Mouse (Mus musculus): ENCODE measurements around the gene Col4a4. TPM values are rescaled to one million over a fixed set of nuclear protein-coding genes. Genes with fewer than 3 reads are reported as not detected.

Gene Col4a4
- polyA plus RNA-seq, 2 experiments: 0.02 to 0.08 TPM

DNA sequence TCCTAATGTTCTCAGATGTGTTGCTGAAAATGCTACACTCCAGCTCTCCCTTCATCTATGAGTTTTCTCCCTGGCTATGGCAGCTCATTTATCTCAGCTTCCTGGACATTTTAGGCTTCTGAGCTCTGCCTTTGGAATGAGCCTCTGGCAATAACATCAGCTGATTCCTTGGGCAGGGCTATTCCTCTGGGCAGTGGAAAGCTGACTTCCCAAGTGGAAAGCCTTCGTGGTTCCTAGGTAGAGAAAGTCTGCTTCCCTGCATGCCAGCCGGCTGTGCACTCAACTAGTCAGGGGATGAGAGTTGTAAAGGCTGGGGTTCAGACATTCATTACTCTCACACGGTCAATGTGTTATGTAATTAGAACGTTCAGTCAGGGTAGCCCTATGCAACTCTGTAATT lies 8.3 kb downstream of the Col4a4 start:
- Histone ChIP-seq H3K36me3 (replicated peaks; ENCODE audit: control insufficient read depth, insufficient read depth, low read depth) (no peaks in the 10 kb centered on the region), H3K9me3 (ENCODE audit: control insufficient read depth, low read length) (no peaks in the 10 kb centered on the region), H3K9ac (replicated peaks) (no peak overlapping the region), H3K27me3 (ENCODE audit: control insufficient read depth, insufficient read depth, low read length) (no peaks in the 10 kb centered on the region), H3K4me2 (ENCODE audit: low read depth) (no peak overlapping the region), H3K4me1 (replicated peaks; ENCODE audit: control insufficient read depth in 2 of 2, insufficient read depth in 2 of 2, low read length in 1 of 2) (no peaks in the 10 kb centered on the region), H3K27ac (no peak overlapping the region), H3K4me3 (ENCODE audit: insufficient read depth in 1 of 2, low read depth in 2 of 2, low read length in 2 of 2) (no peak overlapping the region)
- no peak for ATAC-seq (ENCODE audit: insufficient read depth)
- TF ChIP-seq CTCF (IDR thresholded peaks at IDR 0.05; ENCODE audit: low read depth) (no peak), EP300 (IDR thresholded peaks at IDR 0.05; ENCODE audit: low read depth) (no peak)
- no peak for DNase-seq (ENCODE audit: low read depth in 3 of 3, low spot score in 3 of 3)
- WGBS (ENCODE audit: insufficient replicate concordance): 47% methylated on average over 4 of the region's 4 CpGs

DNA sequence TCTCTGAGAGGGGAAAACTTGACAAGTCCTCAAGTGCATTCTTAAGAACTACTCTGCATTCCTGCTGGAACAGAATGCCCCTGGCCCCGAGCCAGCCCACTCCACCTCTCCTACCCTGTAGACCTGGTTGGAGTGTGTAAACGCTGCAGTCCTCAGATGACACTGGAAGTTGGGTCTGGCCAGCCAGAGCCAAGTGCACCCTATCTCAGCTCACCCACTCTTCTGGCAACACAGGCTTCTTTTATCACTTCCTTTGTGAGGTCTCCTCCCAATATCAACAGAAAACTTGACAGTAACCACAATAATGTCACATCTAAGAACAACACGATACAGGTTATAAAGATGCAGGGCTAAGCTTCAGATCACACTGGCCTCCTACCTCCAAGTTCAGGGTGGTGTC lies 8.7 kb downstream of the Col4a4 start:
- no peak for DNase-seq (ENCODE audit: low read depth in 3 of 3, low spot score in 3 of 3)
- H3K9me3 ChIP-seq (ENCODE audit: control insufficient read depth, low read length): no peaks in the 10 kb centered on the region
- TF ChIP-seq EP300 (IDR thresholded peaks at IDR 0.05; ENCODE audit: low read depth) (no peak), CTCF (IDR thresholded peaks at IDR 0.05; ENCODE audit: low read depth) (no peak)

DNA sequence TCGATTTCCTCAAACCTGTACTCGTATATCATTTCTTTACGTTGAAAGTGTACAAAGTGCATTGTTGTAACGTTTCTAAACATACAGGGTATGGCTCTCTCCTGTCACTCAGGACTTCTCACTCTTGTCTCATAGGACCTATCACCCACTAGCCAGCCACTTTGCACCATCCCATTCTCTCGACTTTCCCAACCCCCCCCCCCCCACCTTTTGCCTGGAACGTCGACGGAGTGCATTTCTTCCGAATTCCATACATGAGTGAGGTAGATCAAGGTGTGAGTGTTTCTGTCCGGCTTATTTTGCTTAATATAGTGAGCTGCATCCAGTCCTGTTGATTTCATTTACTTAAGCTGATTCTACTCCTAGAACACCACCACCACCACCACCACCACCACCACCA lies 9.3 kb downstream of the Col4a4 start:
- TF ChIP-seq CTCF (IDR thresholded peaks at IDR 0.05; ENCODE audit: low read depth) (no peak), EP300 (IDR thresholded peaks at IDR 0.05; ENCODE audit: low read depth) (no peak)
- no peak for DNase-seq (ENCODE audit: low read depth in 3 of 3, low spot score in 3 of 3)
- Histone ChIP-seq H3K27ac (no peak overlapping the region), H3K36me3 (replicated peaks; ENCODE audit: control insufficient read depth, insufficient read depth, low read depth) (no peaks in the 10 kb centered on the region), H3K9me3 (ENCODE audit: control insufficient read depth, low read length) (no peaks in the 10 kb centered on the region), H3K4me3 (ENCODE audit: insufficient read depth in 1 of 2, low read depth in 2 of 2, low read length in 2 of 2) (no peak overlapping the region), H3K27me3 (ENCODE audit: control insufficient read depth, insufficient read depth, low read length) (no peaks in the 10 kb centered on the region), H3K4me2 (ENCODE audit: low read depth) (no peak overlapping the region), H3K4me1 (replicated peaks; ENCODE audit: control insufficient read depth in 2 of 2, insufficient read depth in 2 of 2, low read length in 1 of 2) (no peaks in the 10 kb centered on the region), H3K9ac (replicated peaks) (no peak overlapping the region)
- ATAC-seq (ENCODE audit: insufficient read depth): no peak
- WGBS (ENCODE audit: insufficient replicate concordance): 63% methylated on average over 10 of the region's 10 CpGs

More for the DNA sequence above, 8.7 kb downstream of the Col4a4 start:
- H3K9ac ChIP-seq (replicated peaks): no peak overlapping the region
- H3K4me2 ChIP-seq (ENCODE audit: low read depth): no peak overlapping the region
- no peaks in the 10 kb centered on the region for H3K27me3 ChIP-seq (ENCODE audit: control insufficient read depth, insufficient read depth, low read length)
- H3K4me1 ChIP-seq (replicated peaks; ENCODE audit: control insufficient read depth in 2 of 2, insufficient read depth in 2 of 2, low read length in 1 of 2): no peaks in the 10 kb centered on the region
- 21% methylated on average over 3 of the region's 3 CpGs for WGBS (ENCODE audit: insufficient replicate concordance)
- no peak for ATAC-seq (ENCODE audit: insufficient read depth)
- no peak overlapping the region for H3K4me3 ChIP-seq (ENCODE audit: insufficient read depth in 1 of 2, low read depth in 2 of 2, low read length in 2 of 2)
- H3K36me3 ChIP-seq (replicated peaks; ENCODE audit: control insufficient read depth, insufficient read depth, low read depth): no peaks in the 10 kb centered on the region
- no peak overlapping the region for H3K27ac ChIP-seq

GRCm38 (mm10) chr1:82576182-82576581 lies 10.5 kb downstream of the Col4a4 start:
- Histone ChIP-seq H3K9ac (replicated peaks) (no peak overlapping the region), H3K36me3 (replicated peaks; ENCODE audit: control insufficient read depth, insufficient read depth, low read depth) (no peaks in the 10 kb centered on the region), H3K27me3 (ENCODE audit: control insufficient read depth, insufficient read depth, low read length) (no peaks in the 10 kb centered on the region), H3K4me2 (ENCODE audit: low read depth) (no peak overlapping the region), H3K4me1 (replicated peaks; ENCODE audit: control insufficient read depth in 2 of 2, insufficient read depth in 2 of 2, low read length in 1 of 2) (no peaks in the 10 kb centered on the region), H3K4me3 (ENCODE audit: insufficient read depth in 1 of 2, low read depth in 2 of 2, low read length in 2 of 2) (no peak overlapping the region), H3K9me3 (ENCODE audit: control insufficient read depth, low read length) (no peaks in the 10 kb centered on the region), H3K27ac (no peak overlapping the region)
- ATAC-seq (ENCODE audit: insufficient read depth) (no peak), DNase-seq (ENCODE audit: low read depth in 3 of 3, low spot score in 3 of 3) (no peak)
- TF ChIP-seq EP300 (IDR thresholded peaks at IDR 0.05; ENCODE audit: low read depth) (no peak), CTCF (IDR thresholded peaks at IDR 0.05; ENCODE audit: low read depth) (peak; percentile 18; the same call in 1 of the 2 replicates)
- 53% methylated on average over 2 of the region's 2 CpGs for WGBS (ENCODE audit: insufficient replicate concordance)

DNA sequence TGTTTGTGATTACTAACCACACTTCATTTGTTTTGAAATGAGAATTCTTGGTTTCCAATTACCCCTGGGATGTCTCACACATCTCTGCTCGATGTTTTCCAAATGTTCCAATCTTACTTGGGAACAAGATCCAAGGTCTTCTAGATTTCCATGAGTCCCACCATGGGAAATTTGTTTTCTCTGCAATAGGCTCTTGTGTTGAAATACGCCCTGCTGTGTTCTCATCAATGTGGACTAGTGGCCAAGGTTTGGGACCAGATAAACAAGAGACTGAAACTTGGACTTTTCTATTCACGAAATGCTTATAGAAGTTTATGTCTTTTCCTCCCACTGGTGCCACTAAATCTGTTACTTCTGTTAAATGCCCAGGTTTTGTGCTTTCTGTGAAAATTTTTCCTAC lies 11.0 kb downstream of the Col4a4 start:
- Histone ChIP-seq H3K27ac (no peak overlapping the region), H3K9me3 (ENCODE audit: control insufficient read depth, low read length) (no peaks in the 10 kb centered on the region), H3K27me3 (ENCODE audit: control insufficient read depth, insufficient read depth, low read length) (no peaks in the 10 kb centered on the region), H3K4me1 (replicated peaks; ENCODE audit: control insufficient read depth in 2 of 2, insufficient read depth in 2 of 2, low read length in 1 of 2) (no peaks in the 10 kb centered on the region), H3K9ac (replicated peaks) (no peak overlapping the region), H3K4me2 (ENCODE audit: low read depth) (no peak overlapping the region), H3K36me3 (replicated peaks; ENCODE audit: control insufficient read depth, insufficient read depth, low read depth) (no peaks in the 10 kb centered on the region), H3K4me3 (ENCODE audit: insufficient read depth in 1 of 2, low read depth in 2 of 2, low read length in 2 of 2) (no peak overlapping the region)
- no peak for DNase-seq (ENCODE audit: low read depth in 3 of 3, low spot score in 3 of 3)
- TF ChIP-seq EP300 (IDR thresholded peaks at IDR 0.05; ENCODE audit: low read depth) (no peak), CTCF (IDR thresholded peaks at IDR 0.05; ENCODE audit: low read depth) (no peak)
- no peak for ATAC-seq (ENCODE audit: insufficient read depth)
- WGBS (ENCODE audit: insufficient replicate concordance): 44% methylated on average over 3 of the region's 3 CpGs

All from liver, embryonic 14.5 days (tissue).